Mouse (Mus musculus) lung, embryonic 16.5 days (tissue): ENCODE measurements around the gene Gpx4. TPM values are rescaled to one million over a fixed set of nuclear protein-coding genes. Genes with fewer than 3 reads are reported as not detected.

ENCODE experiments used
- ATAC-seq: fragments of 200-750 bp; cut with Nextera tagmentation; 2 replicates; pipeline ENCODE4 v1.8.0; 2017; ENCODE audit warnings: low read depth, mild to moderate bottlenecking, moderate library complexity
- H3K27ac ChIP-seq: fragments of 300-500 bp; sonication (generic); 2 replicates; pipeline ENCODE4 v1.5.1; 2014; ENCODE audit warnings: mild to moderate bottlenecking, control low read depth, low read length
- H3K27me3 ChIP-seq: fragments of 300-500 bp; sonication (generic); 2 replicates; pipeline ENCODE4 v1.6.1; 2014; ENCODE audit warnings: low read depth, low read length, mixed read lengths; ENCODE audit not compliant: control insufficient read depth, insufficient read depth
- H3K36me3 ChIP-seq: fragments of 300-500 bp; sonication (generic); 2 replicates; pipeline ENCODE4 v1.6.1; 2014; ENCODE audit warnings: low read length; ENCODE audit not compliant: control insufficient read depth, insufficient read depth
- H3K4me1 ChIP-seq: fragments of 300-500 bp; sonication (generic); replicated peaks from 2 replicates; pipeline ENCODE4 v1.6.1; 2014; ENCODE audit warnings: low read length, mixed read lengths; ENCODE audit not compliant: control insufficient read depth, insufficient read depth
- H3K4me2 ChIP-seq: fragments of 300-500 bp; sonication (generic); 2 replicates; pipeline ENCODE4 v1.6.1; 2014; ENCODE audit warnings: low read depth, low read length, control low read depth
- H3K4me3 ChIP-seq: fragments of 300-500 bp; sonication (generic); 2 replicates; pipeline ENCODE4 v1.5.1; 2014; ENCODE audit warnings: mild to moderate bottlenecking, low read length, control low read depth
- H3K9ac ChIP-seq: fragments of 300-500 bp; sonication (generic); 2 replicates; pipeline ENCODE4 v1.6.1; 2014; ENCODE audit warnings: low read length, control low read depth
- H3K9me3 ChIP-seq: fragments of 300-500 bp; sonication (generic); 2 replicates; pipeline ENCODE4 v1.6.1; 2016; ENCODE audit warnings: low read length; ENCODE audit not compliant: control insufficient read depth
- WGBS: fragments of 180-500 bp; shearing (Covaris S2); extraction: QIAGEN DNeasy Blood & Tissue Kit; methylation state at CpG from one replicate; pipeline ENCODE4 v1.1.7; 2014; 5-methylcytosine and 5-hydroxymethylcytosine counted together
- polyA plus RNA-seq: library from polyadenylated mRNA; unstranded; fragments of >200 nt; fragmentation: Nextera tagmentation; extraction: Ambion mirVana; gene quantifications from 2 replicates; pipeline ENCODE4 v1.2.1, GENCODE M21; 2015

Gpx4 gene
- polyA plus RNA-seq: 554 and 585 TPM in 2 replicates

GRCm38 (mm10) chr10:80047041-80047565, at the start of gene Gpx4:
TSS of gene Gpx4 (plus strand) at chr10:80047166.
- Histone ChIP-seq H3K36me3 (no peaks in the 10 kb centered on the region), H3K27me3 (no peaks in the 10 kb centered on the region), H3K4me2 (no peak within 1 kb of the TSS), H3K27ac (no peak within 1 kb of the TSS), H3K4me1 (peaks cover 19% of the 10 kb centered on the region), H3K9ac (no peak within 1 kb of the TSS), H3K4me3 (no peak within 1 kb of the TSS), H3K9me3 (no peaks in the 10 kb centered on the region)
- WGBS: 65% methylated on average over 9 of the region's 9 CpGs
- no peak for ATAC-seq

- peaks cover 24% of the 10 kb centered on the region for H3K36me3 ChIP-seq
- H3K4me1 ChIP-seq: peaks cover 14% of the 10 kb centered on the region
- H3K4me3 ChIP-seq: peak overlapping the region; percentile 57
- H3K4me2 ChIP-seq: peak overlapping the region; percentile 83
- peak overlapping the region; percentile 62 for H3K9ac ChIP-seq
- H3K27me3 ChIP-seq: no peaks in the 10 kb centered on the region
- peak; percentile 54 for ATAC-seq
- 7% methylated on average over 15 of the region's 15 CpGs for WGBS
- H3K9me3 ChIP-seq: no peaks in the 10 kb centered on the region
- peak overlapping the region; percentile 30; the same call in 1 of the 2 replicates for H3K27ac ChIP-seq
Measured at GRCm38 (mm10) chr10:79997819-79998218, 49.1 kb upstream of the Gpx4 start.

DNA sequence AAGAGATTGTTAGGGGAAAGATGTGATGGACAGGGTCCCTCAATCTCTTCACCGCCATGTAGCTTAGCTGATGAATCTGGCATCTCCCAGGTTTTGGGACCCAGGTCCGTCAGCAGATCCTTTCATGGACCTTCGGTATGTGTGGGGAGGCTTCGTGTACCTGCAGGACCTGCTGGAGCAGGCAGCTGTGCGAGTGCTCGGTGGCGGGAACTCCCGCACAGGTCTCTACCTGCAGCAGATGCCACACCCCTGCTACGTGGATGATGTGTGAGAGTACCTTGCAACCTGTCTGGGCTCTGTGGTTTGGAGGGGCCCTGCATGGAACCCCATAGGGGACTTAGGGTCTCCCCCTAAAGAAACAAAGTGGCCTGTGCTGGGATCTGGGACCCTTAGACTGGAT, 45.0 kb upstream of the Gpx4 start:
- Histone ChIP-seq H3K27me3 (no peaks in the 10 kb centered on the region), H3K4me1 (peaks cover 21% of the 10 kb centered on the region), H3K4me2 (no peak overlapping the region), H3K9ac (no peak overlapping the region), H3K27ac (no peak overlapping the region), H3K9me3 (no peaks in the 10 kb centered on the region), H3K36me3 (no peaks in the 10 kb centered on the region), H3K4me3 (no peak overlapping the region)
- no peak for ATAC-seq
- WGBS: 75% methylated on average over 9 of the region's 9 CpGs

DNA sequence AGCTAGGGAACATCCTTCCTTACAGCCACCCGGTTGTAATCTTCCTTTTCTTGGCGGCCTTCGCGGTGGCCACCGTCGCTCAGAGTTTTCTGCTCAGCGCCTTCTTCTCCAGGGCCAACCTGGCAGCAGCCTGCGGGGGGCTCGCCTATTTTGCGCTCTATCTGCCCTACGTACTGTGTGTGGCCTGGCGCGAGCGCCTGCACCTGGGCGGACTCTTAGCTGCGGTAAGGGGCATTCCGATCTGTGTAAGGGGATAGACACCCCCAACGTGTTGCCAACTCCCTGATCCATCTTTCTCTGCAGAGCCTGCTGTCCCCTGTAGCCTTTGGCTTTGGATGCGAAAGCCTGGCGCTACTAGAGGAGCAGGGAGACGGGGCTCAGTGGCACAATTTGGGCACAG, 44.1 kb upstream of the Gpx4 start:
- Histone ChIP-seq H3K27ac (no peak overlapping the region), H3K36me3 (no peaks in the 10 kb centered on the region), H3K9me3 (no peaks in the 10 kb centered on the region), H3K4me1 (peaks cover 16% of the 10 kb centered on the region), H3K4me3 (no peak overlapping the region), H3K4me2 (no peak overlapping the region), H3K27me3 (no peaks in the 10 kb centered on the region), H3K9ac (peak overlapping the region; percentile 14)
- WGBS: 40% methylated on average over 21 of the region's 21 CpGs
- ATAC-seq: no peak

GRCm38 (mm10) chr10:80003374-80004232, 43.4 kb upstream of the Gpx4 start:
- 57% methylated on average over 9 of the region's 9 CpGs for WGBS
- Histone ChIP-seq H3K27ac (0 out of 2 replicates have a peak overlapping the region, but pooled peaks have one; percentile 20), H3K4me3 (no peak overlapping the region), H3K36me3 (no peaks in the 10 kb centered on the region), H3K4me1 (peaks cover 12% of the 10 kb centered on the region), H3K4me2 (no peak overlapping the region), H3K9me3 (no peaks in the 10 kb centered on the region), H3K27me3 (no peaks in the 10 kb centered on the region), H3K9ac (peak overlapping the region; percentile 14; the same call in 1 of the 2 replicates)
- peak; percentile 21; the same call in 1 of the 2 replicates for ATAC-seq

DNA sequence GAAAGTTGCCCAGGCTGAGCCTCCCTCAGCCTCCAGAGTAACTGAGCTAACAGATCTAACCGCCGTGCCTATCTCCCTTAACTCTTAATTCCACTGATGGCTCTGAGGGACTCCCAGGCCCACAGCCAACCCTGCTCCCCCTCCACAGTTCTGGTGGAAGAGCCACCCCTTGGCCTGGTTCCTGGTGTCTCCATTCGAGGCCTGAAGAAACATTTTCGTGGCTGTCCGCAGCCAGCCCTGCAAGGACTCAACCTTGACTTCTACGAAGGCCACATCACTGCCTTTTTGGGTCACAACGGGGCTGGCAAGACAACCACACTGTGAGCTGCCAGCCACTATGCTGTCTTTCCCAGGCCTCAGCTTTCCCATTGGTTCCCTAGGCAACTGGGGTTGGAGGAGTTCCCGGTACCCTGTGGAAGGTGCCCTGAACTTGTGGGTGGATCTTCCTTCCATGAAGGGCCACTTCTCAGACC, 42.7 kb upstream of the Gpx4 start:
- Histone ChIP-seq H3K4me1 (peaks cover 12% of the 10 kb centered on the region), H3K4me3 (no peak overlapping the region), H3K36me3 (peaks cover 4% of the 10 kb centered on the region; the same call in 1 of the 2 replicates), H3K4me2 (no peak overlapping the region), H3K9me3 (no peaks in the 10 kb centered on the region), H3K27ac (no peak overlapping the region), H3K27me3 (no peaks in the 10 kb centered on the region), H3K9ac (no peak overlapping the region)
- ATAC-seq: no peak
- WGBS: 77% methylated on average over 8 of the region's 8 CpGs

DNA sequence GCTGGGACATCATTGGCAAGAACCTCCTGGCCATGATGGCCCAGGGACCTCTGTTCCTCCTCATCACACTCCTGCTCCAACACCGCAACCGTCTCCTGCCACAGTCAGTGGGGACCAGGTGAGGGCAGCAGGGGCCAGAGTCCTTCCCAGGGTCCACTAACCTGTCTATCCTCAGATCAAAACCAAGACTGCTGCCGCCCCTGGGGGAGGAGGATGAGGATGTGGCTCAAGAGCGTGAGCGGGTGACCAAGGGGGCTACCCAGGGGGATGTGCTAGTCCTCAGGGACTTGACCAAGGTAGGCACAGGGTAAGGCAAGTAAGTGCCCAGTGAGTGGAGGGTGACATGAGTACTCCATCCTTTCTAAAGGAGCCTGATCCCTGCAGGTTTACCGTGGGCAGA, 35.2 kb upstream of the Gpx4 start:
- H3K27ac ChIP-seq: no peak overlapping the region
- peaks cover 29% of the 10 kb centered on the region for H3K4me1 ChIP-seq
- H3K9me3 ChIP-seq: peaks cover 6% of the 10 kb centered on the region; the same call in 1 of the 2 replicates
- H3K9ac ChIP-seq: no peak overlapping the region
- no peak overlapping the region for H3K4me2 ChIP-seq
- no peak overlapping the region for H3K4me3 ChIP-seq
- peaks cover 23% of the 10 kb centered on the region for H3K27me3 ChIP-seq
- 86% methylated on average over 6 of the region's 6 CpGs for WGBS
- ATAC-seq: no peak
- H3K36me3 ChIP-seq: peaks cover 14% of the 10 kb centered on the region

GRCm38 (mm10) chr10:80013609-80014008, 33.4 kb upstream of the Gpx4 start:
- Histone ChIP-seq H3K9me3 (peaks cover 6% of the 10 kb centered on the region; the same call in 1 of the 2 replicates), H3K9ac (no peak overlapping the region), H3K27ac (no peak overlapping the region), H3K4me1 (peaks cover 30% of the 10 kb centered on the region), H3K36me3 (peaks cover 14% of the 10 kb centered on the region), H3K4me2 (no peak overlapping the region), H3K27me3 (peaks cover 23% of the 10 kb centered on the region), H3K4me3 (no peak overlapping the region)
- no peak for ATAC-seq
- 37% methylated on average over 25 of the region's 25 CpGs for WGBS
